Mouse (Mus musculus) stomach, postnatal 0 days (tissue): ENCODE data around the gene Rgs5.
A peak's percentile ranks its signal among the peaks of the same experiment; 100 is the strongest.

Experiments
- CTCF ChIP-seq: IDR thresholded peaks from 2 replicates; pipeline ENCODE4 v1.5.1; 2016; ENCODE audit warnings: antibody characterized with exemption, low read depth, mild to moderate bottlenecking, moderate library complexity
- EP300 ChIP-seq: optimal IDR thresholded peaks from 2 replicates; pipeline ENCODE3; 2016; ENCODE audit warnings: antibody characterized with exemption

- peak; percentile 86 for TF ChIP-seq CTCF
- no peak for TF ChIP-seq EP300
Observed at GRCm38 (mm10) chr1:169670705-169671104, 15.4 kb downstream of the Rgs5 start.
